Mouse (Mus musculus) MEL (cell line): Measurements from ENCODE around the gene Poc1b. TPM values are rescaled to one million over a fixed set of nuclear protein-coding genes. Genes with fewer than 3 reads are reported as not detected.

ENCODE experiments used
- DNase-seq: peaks from one replicate; pipeline ENCODE4 v3.0.0; 2011; ENCODE audit warnings: low read depth, low spot score
- H3K27ac ChIP-seq: 2 replicates; pipeline ENCODE4 v1.5.1; 2012; ENCODE audit warnings: low read depth, mild to moderate bottlenecking, control low read depth, low read length, moderate library complexity; ENCODE audit not compliant: control insufficient read depth
- H3K27me3 ChIP-seq, 2 experiments: fragments of 150-350 bp in 1 of 2; sonication (generic) in 1 of 2; 2 replicates each; pipeline ENCODE4 v1.6.1; 2012; ENCODE audit warnings: low read length in 2 of 2, mild to moderate bottlenecking in 2 of 2, improper control_type of control experiment in 1 of 2, moderate library complexity in 1 of 2; ENCODE audit not compliant: insufficient read depth in 2 of 2, control insufficient read depth in 1 of 2
- H3K36me3 ChIP-seq, 2 experiments: 2 replicates each; pipeline ENCODE4 v1.6.1; 2012 to 2014; ENCODE audit warnings: low read length in 2 of 2, improper control_type of control experiment in 1 of 2, inconsistent platforms in 1 of 2, mild to moderate bottlenecking in 1 of 2; ENCODE audit not compliant: insufficient read depth in 2 of 2, control insufficient read depth in 1 of 2
- H3K4me1 ChIP-seq, 2 experiments: fragments of 150-350 bp in 1 of 2; sonication (generic) in 1 of 2; 2 replicates each; pipeline ENCODE4 v1.6.1; 2012; ENCODE audit warnings: low read length in 2 of 2, improper control_type of control experiment in 1 of 2, mild to moderate bottlenecking in 1 of 2; ENCODE audit not compliant: insufficient read depth in 2 of 2, control insufficient read depth in 1 of 2
- H3K4me3 ChIP-seq, 2 experiments: fragments of 150-350 bp in 1 of 2; sonication (generic) in 1 of 2; 2 replicates each; pipeline ENCODE4 v1.5.1; 2012; ENCODE audit warnings: low read depth in 2 of 2, low read length in 2 of 2, mild to moderate bottlenecking in 2 of 2, moderate library complexity in 2 of 2, control low read depth in 1 of 2, improper control_type of control experiment in 1 of 2; ENCODE audit not compliant: control insufficient read depth in 1 of 2, insufficient read depth in 1 of 2
- H3K79me2 ChIP-seq: 2 replicates; pipeline ENCODE4 v1.6.1; 2012; ENCODE audit warnings: mild to moderate bottlenecking, low read length, moderate library complexity; ENCODE audit not compliant: control insufficient read depth, poor library complexity, insufficient read depth
- H3K9ac ChIP-seq: 2 replicates; pipeline ENCODE4 v1.6.1; 2012; ENCODE audit warnings: low read depth, mild to moderate bottlenecking, control low read depth, low read length, moderate library complexity; ENCODE audit not compliant: control insufficient read depth, poor library complexity, severe bottlenecking
- H3K9me3 ChIP-seq: fragments of 150-350 bp; sonication (generic); replicated peaks from 2 replicates; pipeline ENCODE4 v1.6.1; 2012; ENCODE audit warnings: mild to moderate bottlenecking, low read length, improper control_type of control experiment, moderate library complexity; ENCODE audit not compliant: insufficient read depth
- BHLHE40 ChIP-seq: IDR thresholded peaks from 2 replicates; pipeline ENCODE4 v1.6.1; 2012; ENCODE audit warnings: low read depth, mild to moderate bottlenecking, inconsistent platforms, low read length, improper control_type of control experiment, borderline replicate concordance
- CHD1 ChIP-seq: IDR thresholded peaks from 2 replicates; pipeline ENCODE4 v1.6.1; 2012; ENCODE audit warnings: low read depth, mild to moderate bottlenecking, inconsistent platforms, low read length, improper control_type of control experiment
- CTCF ChIP-seq, 3 experiments: IDR thresholded peaks in 2 of 3; conservative IDR thresholded peaks in 1 of 3; 2 replicates each; pipeline ENCODE4 v1.5.1; 2011 to 2012; ENCODE audit warnings: low read length in 3 of 3, low read depth in 2 of 3, mild to moderate bottlenecking in 2 of 3, improper control_type of control experiment in 1 of 3, inconsistent platforms in 1 of 3, mixed read lengths in 1 of 3, moderate library complexity in 1 of 3; ENCODE audit not compliant: control insufficient read depth in 1 of 3, insufficient read depth in 1 of 3, poor library complexity in 1 of 3, severe bottlenecking in 1 of 3
- E2F4 ChIP-seq: IDR thresholded peaks from 2 replicates; pipeline ENCODE4 v1.6.1; 2011; ENCODE audit warnings: low read depth, low read length, improper control_type of control experiment, borderline replicate concordance
- EP300 ChIP-seq, 2 experiments: IDR thresholded peaks; 2 replicates each; pipeline ENCODE4 v1.6.1; 2011; ENCODE audit warnings: improper control_type of control experiment in 2 of 2, low read length in 2 of 2, low read depth in 1 of 2, mild to moderate bottlenecking in 1 of 2
- ETS1 ChIP-seq: IDR thresholded peaks from 2 replicates; pipeline ENCODE4 v1.6.1; 2012; ENCODE audit warnings: low read depth, mild to moderate bottlenecking, inconsistent platforms, low read length, improper control_type of control experiment, moderate library complexity
- MAX ChIP-seq: IDR thresholded peaks from 2 replicates; pipeline ENCODE4 v1.6.1; 2011; ENCODE audit warnings: low read length, improper control_type of control experiment
- MXI1 ChIP-seq: IDR thresholded peaks from 2 replicates; pipeline ENCODE4 v1.6.1; 2011; ENCODE audit warnings: mild to moderate bottlenecking, low read depth, low read length, improper control_type of control experiment
- MYC ChIP-seq: IDR thresholded peaks from 2 replicates; pipeline ENCODE4 v1.6.1; 2011; ENCODE audit warnings: low read depth, mild to moderate bottlenecking, low read length, improper control_type of control experiment, moderate library complexity
- POLR2A ChIP-seq, 2 experiments: IDR thresholded peaks; 2 replicates each; pipeline ENCODE4 v1.6.1; 2011 to 2012; ENCODE audit warnings: low read length in 2 of 2, mild to moderate bottlenecking in 2 of 2, control low read depth in 1 of 2, improper control_type of control experiment in 1 of 2, low read depth in 1 of 2, moderate library complexity in 1 of 2; ENCODE audit not compliant: control insufficient read depth in 1 of 2, insufficient read depth in 1 of 2, poor library complexity in 1 of 2
- POLR2AphosphoS5 ChIP-seq: IDR thresholded peaks from 2 replicates; pipeline ENCODE4 v1.6.1; 2012; ENCODE audit warnings: low read depth, borderline replicate concordance, mild to moderate bottlenecking, inconsistent platforms, low read length, moderate library complexity, mixed read lengths
- RAD21 ChIP-seq: IDR thresholded peaks from 2 replicates; pipeline ENCODE4 v1.6.1; 2011; ENCODE audit warnings: mild to moderate bottlenecking, low read depth, low read length, improper control_type of control experiment
- SIN3A ChIP-seq: IDR thresholded peaks from 2 replicates; pipeline ENCODE4 v1.6.1; 2012; ENCODE audit warnings: low read length, improper control_type of control experiment, inconsistent platforms
- TAL1 ChIP-seq: IDR thresholded peaks from 2 replicates; pipeline ENCODE4 v1.6.1; 2012; ENCODE audit warnings: mild to moderate bottlenecking, inconsistent platforms, low read length, moderate library complexity, mixed read lengths
- TBP ChIP-seq: IDR thresholded peaks from 2 replicates; pipeline ENCODE4 v1.8.0; 2011; ENCODE audit warnings: low read depth, low read length, improper control_type of control experiment
- UBTF ChIP-seq: IDR thresholded peaks from 2 replicates; pipeline ENCODE4 v1.6.1; 2012; ENCODE audit warnings: low read depth, mild to moderate bottlenecking, inconsistent platforms, low read length, improper control_type of control experiment, moderate library complexity, borderline replicate concordance; ENCODE audit not compliant: insufficient read depth
- USF1 ChIP-seq: IDR thresholded peaks from 2 replicates; pipeline ENCODE4 v1.6.1; 2014; ENCODE audit warnings: low read depth, mild to moderate bottlenecking, inconsistent platforms, low read length, improper control_type of control experiment, moderate library complexity
- USF2 ChIP-seq, 2 experiments: IDR thresholded peaks; 2 replicates each; pipeline ENCODE4 v1.6.1; 2011 to 2012; ENCODE audit warnings: improper control_type of control experiment in 2 of 2, low read length in 2 of 2, borderline replicate concordance in 1 of 2, inconsistent platforms in 1 of 2, low read depth in 1 of 2, mild to moderate bottlenecking in 1 of 2; ENCODE audit not compliant: insufficient read depth in 1 of 2
- ZKSCAN1 ChIP-seq: IDR thresholded peaks from 2 replicates; pipeline ENCODE4 v1.6.1; 2012; ENCODE audit warnings: low read depth, mild to moderate bottlenecking, inconsistent platforms, low read length, improper control_type of control experiment, moderate library complexity
- ZMIZ1 ChIP-seq: IDR thresholded peaks from 2 replicates; pipeline ENCODE4 v1.6.1; 2012; ENCODE audit warnings: low read depth, mild to moderate bottlenecking, inconsistent platforms, low read length, improper control_type of control experiment, moderate library complexity
- ZNF384 ChIP-seq: IDR thresholded peaks from 2 replicates; pipeline ENCODE4 v1.6.1; 2012; ENCODE audit warnings: low read depth, mild to moderate bottlenecking, inconsistent platforms, low read length, improper control_type of control experiment
- polyA plus RNA-seq, 2 experiments: library from polyadenylated mRNA; stranded (reverse) in 1 of 2; unstranded in 1 of 2; fragments of >175 nt in 1 of 2; fragments of >200 nt in 1 of 2; gene quantifications; 2 replicates each; pipeline versions ENCODE4 v1.2.1 to v1.2.4; 2012; ENCODE audit warnings: low replicate concordance in 2 of 2, low read depth in 1 of 2; ENCODE audit not compliant: insufficient read length in 2 of 2, insufficient read depth in 1 of 2, missing spikeins in 1 of 2
- total RNA-seq: library from RNA; depleted of rRNA; stranded (reverse); fragments of 300-350 nt; gene quantifications from 2 replicates; pipeline ENCODE4 v1.2.3, GENCODE M21; 2012

Gene Poc1b
- total and polyA plus RNA-seq, 3 experiments, result 3.3 to 15.3 TPM; not detected in 1

GRCm38 (mm10) chr10:99244655-99245260 is 137.9 kb downstream of the Poc1b start:
- TF ChIP-seq ZNF384 (no peak), TAL1 (no peak), E2F4 (no peak), MXI1 (no peak), CHD1 (no peak), ZMIZ1 (no peak), UBTF (no peak), TBP (no peak), ZKSCAN1 (no peak), SIN3A (no peak), RAD21 (no peak), ETS1 (no peak), USF2 (IDR thresholded peaks at IDR 0.05; ENCODE audit: borderline replicate concordance in 1 of 2, insufficient read depth in 1 of 2, low read depth in 1 of 2, low read length in 2 of 2) (no peak), POLR2AphosphoS5 (no peak), MAX (no peak), POLR2A (IDR thresholded peaks at IDR 0.05; ENCODE audit: control insufficient read depth in 1 of 2, insufficient read depth in 1 of 2, low read depth in 1 of 2, low read length in 2 of 2, poor library complexity in 1 of 2) (no peak)
- no peak overlapping the region for H3K4me3 ChIP-seq
- no peaks in the 10 kb centered on the region for H3K27me3 ChIP-seq
- H3K27ac ChIP-seq, result no peak overlapping the region
- no peaks in the 10 kb centered on the region for H3K79me2 ChIP-seq
- no peak for DNase-seq
- H3K36me3 ChIP-seq, result peaks cover 0 to 19% of the 10 kb centered on the region in 2 experiments; a peak in 2 of 4 replicates
- H3K9ac ChIP-seq, result no peak overlapping the region
- no peaks in the 10 kb centered on the region for H3K9me3 ChIP-seq
- peaks cover 0 to 22% of the 10 kb centered on the region in 2 experiments; a peak in 2 of 4 replicates for H3K4me1 ChIP-seq

DNA sequence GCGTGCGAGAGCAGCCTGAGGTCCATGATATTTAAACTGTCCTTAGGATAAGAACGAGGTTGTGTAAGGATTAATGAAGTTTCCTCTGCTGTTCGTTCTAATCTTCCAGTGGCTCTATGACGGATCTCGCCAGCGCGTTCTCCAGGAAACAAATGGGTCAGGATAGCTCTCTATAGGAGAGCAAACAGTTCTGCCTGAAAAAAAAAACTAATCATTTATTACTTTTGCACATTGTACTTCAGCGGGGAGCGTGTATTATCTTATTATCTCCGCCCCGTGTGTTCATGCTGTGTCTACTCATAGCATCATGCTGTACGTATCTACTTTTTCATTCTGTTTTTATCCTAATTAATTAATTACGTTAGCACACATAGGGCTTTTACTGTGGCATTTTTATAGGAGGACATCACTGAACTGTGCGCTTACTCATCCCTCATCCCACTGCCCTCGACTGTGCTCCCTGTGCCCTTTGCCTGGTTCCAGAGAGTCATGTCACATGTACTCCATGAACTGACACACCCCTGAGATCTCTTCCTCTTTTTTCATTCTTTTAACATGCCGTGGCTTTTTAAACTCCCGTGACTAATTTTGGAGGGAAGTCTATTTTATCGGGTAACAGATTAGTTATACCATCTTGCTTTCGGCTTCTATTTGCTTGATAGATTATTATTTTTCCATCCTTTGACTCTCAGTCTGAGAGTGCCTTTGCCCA is 140.1 kb downstream of the Poc1b start:
- no peak overlapping the region for H3K9ac ChIP-seq
- DNase-seq, result peak; percentile 56
- no peaks in the 10 kb centered on the region for H3K79me2 ChIP-seq
- H3K9me3 ChIP-seq, result no peaks in the 10 kb centered on the region
- peaks cover 0 to 15% of the 10 kb centered on the region in 2 experiments; a peak in 2 of 4 replicates for H3K4me1 ChIP-seq
- peaks cover 0 to 12% of the 10 kb centered on the region in 2 experiments; a peak in 2 of 4 replicates for H3K36me3 ChIP-seq
- TF ChIP-seq ZKSCAN1, result no peak
- 0 out of 2 replicates have a peak, but pooled peaks have one; percentile 52 for TF ChIP-seq MYC
- peak; percentile 75 for TF ChIP-seq MAX
- TF ChIP-seq SIN3A, result peak; percentile 57
- TF ChIP-seq MXI1, result peak; percentile 73
- peak; percentile 80; the same call in 1 of the 2 replicates for TF ChIP-seq BHLHE40
- TF ChIP-seq USF1, result peak; percentile 39; the same call in 1 of the 2 replicates
- no peak for TF ChIP-seq CTCF (IDR thresholded peaks at IDR 0.05 in 2 of 3, conservative IDR thresholded peaks at IDR 0.05 in 1 of 3; ENCODE audit: control insufficient read depth in 1 of 3, insufficient read depth in 1 of 3, low read depth in 2 of 3, low read length in 3 of 3, poor library complexity in 1 of 3, severe bottlenecking in 1 of 3)
- TF ChIP-seq EP300 (IDR thresholded peaks at IDR 0.05; ENCODE audit: low read depth in 1 of 2, low read length in 2 of 2), result peak in 1 of 2 experiments; percentile 30; a peak in 1 of 4 replicates
- no peak overlapping the region for H3K4me3 ChIP-seq
- H3K27me3 ChIP-seq, result no peaks in the 10 kb centered on the region; a peak in 1 of 4 replicates
- H3K27ac ChIP-seq, result no peak overlapping the region
